Mouse (Mus musculus): ENCODE measurements around the gene Adcyap1r1. TPM values are rescaled to one million over a fixed set of nuclear protein-coding genes. Genes with fewer than 3 reads are reported as not detected.

Adcyap1r1 gene
- total and polyA plus RNA-seq, 3 experiments: not detected

DNA sequence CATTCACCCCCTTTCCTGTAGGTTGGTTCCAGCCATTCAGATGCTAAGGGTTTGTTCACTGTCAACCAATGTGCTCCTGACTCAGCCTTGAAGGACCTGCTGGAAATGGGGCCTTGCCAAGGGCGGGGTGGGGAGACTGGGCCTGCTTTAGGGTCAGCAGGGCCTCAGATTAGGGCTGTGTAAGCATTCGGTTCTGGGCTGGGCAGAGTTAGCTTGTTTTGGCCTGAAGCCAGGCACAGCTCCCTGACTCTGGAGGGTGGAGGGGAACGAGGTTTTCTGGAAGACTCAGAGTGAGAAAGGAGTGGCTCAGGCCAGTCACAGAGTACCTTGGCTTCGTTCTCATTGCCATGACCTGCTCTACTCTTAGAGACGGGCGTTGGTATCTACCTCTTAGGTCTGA, 35.9 kb downstream of the Adcyap1r1 start:
- Histone ChIP-seq H3K79me2 (ENCODE audit: control insufficient read depth, insufficient read depth, low read length, poor library complexity) (no peaks in the 10 kb centered on the region), H3K4me1 (ENCODE audit: control insufficient read depth in 1 of 2, insufficient read depth in 2 of 2, low read length in 2 of 2) (no peaks in the 10 kb centered on the region), H3K36me3 (ENCODE audit: control insufficient read depth in 1 of 2, insufficient read depth in 2 of 2, low read length in 2 of 2) (no peaks in the 10 kb centered on the region), H3K27ac (ENCODE audit: control insufficient read depth, low read depth, low read length) (no peak overlapping the region), H3K9me3 (replicated peaks; ENCODE audit: insufficient read depth, low read length) (no peaks in the 10 kb centered on the region), H3K27me3 (ENCODE audit: control insufficient read depth in 1 of 2, insufficient read depth in 2 of 2, low read length in 2 of 2) (no peaks in the 10 kb centered on the region), H3K9ac (ENCODE audit: control insufficient read depth, low read depth, low read length, poor library complexity, severe bottlenecking) (no peak overlapping the region), H3K4me3 (ENCODE audit: control insufficient read depth in 1 of 2, insufficient read depth in 1 of 2, low read depth in 2 of 2, low read length in 2 of 2) (no peak overlapping the region)
- DNase-seq (ENCODE audit: low read depth, low spot score): no peak
- TF ChIP-seq POLR2AphosphoS2 (IDR thresholded peaks at IDR 0.05; ENCODE audit: low read length): no peak
- TF ChIP-seq USF1 (IDR thresholded peaks at IDR 0.05; ENCODE audit: low read depth, low read length): no peak

DNA sequence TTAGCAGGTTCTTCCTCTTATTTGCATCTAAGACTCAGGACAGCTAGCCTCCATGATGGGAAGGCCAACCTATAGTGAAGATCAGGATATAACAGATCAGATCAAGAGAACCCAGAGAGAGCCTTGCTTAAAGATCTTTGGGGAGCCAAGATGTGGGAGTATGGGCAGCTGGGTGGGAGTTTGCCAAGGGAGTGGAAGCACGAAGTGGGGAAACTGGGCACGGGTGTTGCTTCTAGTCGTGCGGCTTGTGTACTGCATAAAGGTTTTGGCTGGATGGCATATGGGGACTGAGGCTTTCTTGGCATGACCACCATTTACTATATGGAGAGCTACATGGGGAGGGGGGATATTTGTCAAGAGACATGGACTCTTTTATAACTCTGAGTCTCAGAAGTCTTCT, 44.4 kb downstream of the Adcyap1r1 start:
- no peaks in the 10 kb centered on the region for H3K36me3 ChIP-seq (ENCODE audit: control insufficient read depth in 1 of 2, insufficient read depth in 2 of 2, low read length in 2 of 2)
- DNase-seq (ENCODE audit: low read depth, low spot score): no peak
- H3K4me1 ChIP-seq (ENCODE audit: control insufficient read depth in 1 of 2, insufficient read depth in 2 of 2, low read length in 2 of 2): no peaks in the 10 kb centered on the region
- H3K27ac ChIP-seq (ENCODE audit: control insufficient read depth, low read depth, low read length): no peak overlapping the region
- no peaks in the 10 kb centered on the region for H3K79me2 ChIP-seq (ENCODE audit: control insufficient read depth, insufficient read depth, low read length, poor library complexity)
- no peaks in the 10 kb centered on the region for H3K9me3 ChIP-seq (replicated peaks; ENCODE audit: insufficient read depth, low read length)
- TF ChIP-seq TCF12 (IDR thresholded peaks at IDR 0.05; ENCODE audit: low read depth, low read length) (no peak), USF1 (IDR thresholded peaks at IDR 0.05; ENCODE audit: low read depth, low read length) (no peak), MAZ (IDR thresholded peaks at IDR 0.05; ENCODE audit: low read depth, low read length) (no peak), USF2 (IDR thresholded peaks at IDR 0.05; ENCODE audit: borderline replicate concordance in 1 of 2, insufficient read depth in 1 of 2, low read depth in 1 of 2, low read length in 2 of 2) (no peak), CHD2 (IDR thresholded peaks at IDR 0.05; ENCODE audit: low read length) (no peak), MYB (IDR thresholded peaks at IDR 0.05; ENCODE audit: low read depth, low read length) (no peak), MAFK (IDR thresholded peaks at IDR 0.05; ENCODE audit: borderline replicate concordance, low read depth, low read length) (no peak), NELFE (IDR thresholded peaks at IDR 0.05; ENCODE audit: low read depth, low read length) (no peak), TBP (IDR thresholded peaks at IDR 0.05; ENCODE audit: low read depth, low read length) (no peak), ZC3H11A (IDR thresholded peaks at IDR 0.05; ENCODE audit: low read depth, low read length) (no peak), MYC (IDR thresholded peaks at IDR 0.05; ENCODE audit: low read depth, low read length) (no peak), JUND (IDR thresholded peaks at IDR 0.05; ENCODE audit: low read depth, low read length) (no peak), SIN3A (IDR thresholded peaks at IDR 0.05; ENCODE audit: low read length) (no peak)
- no peaks in the 10 kb centered on the region for H3K27me3 ChIP-seq (ENCODE audit: control insufficient read depth in 1 of 2, insufficient read depth in 2 of 2, low read length in 2 of 2)
- H3K4me3 ChIP-seq (ENCODE audit: control insufficient read depth in 1 of 2, insufficient read depth in 1 of 2, low read depth in 2 of 2, low read length in 2 of 2): no peak overlapping the region
- H3K9ac ChIP-seq (ENCODE audit: control insufficient read depth, low read depth, low read length, poor library complexity, severe bottlenecking): no peak overlapping the region

DNA sequence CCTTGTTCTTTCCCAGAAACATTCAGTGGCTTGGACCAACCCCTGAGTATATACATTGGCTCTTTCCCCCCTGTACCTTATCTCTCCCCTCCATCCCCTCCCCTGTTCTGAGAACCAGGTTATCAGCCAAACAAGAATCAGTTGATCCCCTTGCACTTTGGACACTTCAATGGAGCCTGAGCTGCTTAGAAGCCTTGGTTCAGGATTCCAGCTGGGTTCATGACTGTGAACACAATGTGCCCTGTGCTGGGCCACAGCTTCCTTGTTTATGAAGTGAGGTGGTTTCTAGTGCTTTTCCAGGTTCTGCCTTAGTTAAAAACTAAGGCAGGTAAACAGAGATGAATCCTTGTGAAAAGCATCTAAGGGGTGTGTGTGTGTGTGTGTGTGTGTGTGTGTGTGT, 47.0 kb downstream of the Adcyap1r1 start:
- H3K4me3 ChIP-seq (ENCODE audit: control insufficient read depth in 1 of 2, insufficient read depth in 1 of 2, low read depth in 2 of 2, low read length in 2 of 2): no peak overlapping the region
- no peak overlapping the region for H3K27ac ChIP-seq (ENCODE audit: control insufficient read depth, low read depth, low read length)
- no peaks in the 10 kb centered on the region for H3K79me2 ChIP-seq (ENCODE audit: control insufficient read depth, insufficient read depth, low read length, poor library complexity)
- H3K4me1 ChIP-seq (ENCODE audit: control insufficient read depth in 1 of 2, insufficient read depth in 2 of 2, low read length in 2 of 2): no peaks in the 10 kb centered on the region
- DNase-seq (ENCODE audit: low read depth, low spot score): no peak
- no peaks in the 10 kb centered on the region for H3K27me3 ChIP-seq (ENCODE audit: control insufficient read depth in 1 of 2, insufficient read depth in 2 of 2, low read length in 2 of 2)
- no peaks in the 10 kb centered on the region for H3K9me3 ChIP-seq (replicated peaks; ENCODE audit: insufficient read depth, low read length)
- no peaks in the 10 kb centered on the region for H3K36me3 ChIP-seq (ENCODE audit: control insufficient read depth in 1 of 2, insufficient read depth in 2 of 2, low read length in 2 of 2)
- no peak overlapping the region for H3K9ac ChIP-seq (ENCODE audit: control insufficient read depth, low read depth, low read length, poor library complexity, severe bottlenecking)
- TF ChIP-seq POLR2AphosphoS5 (IDR thresholded peaks at IDR 0.05; ENCODE audit: borderline replicate concordance, low read depth, low read length) (no peak), EP300 (IDR thresholded peaks at IDR 0.05; ENCODE audit: low read depth in 1 of 2, low read length in 2 of 2) (no peak), ELF1 (IDR thresholded peaks at IDR 0.05; ENCODE audit: low read depth, low read length) (no peak), MYC (IDR thresholded peaks at IDR 0.05; ENCODE audit: low read depth, low read length) (no peak), ETS1 (IDR thresholded peaks at IDR 0.05; ENCODE audit: low read depth, low read length) (no peak), TCF12 (IDR thresholded peaks at IDR 0.05; ENCODE audit: low read depth, low read length) (no peak), E2F4 (IDR thresholded peaks at IDR 0.05; ENCODE audit: borderline replicate concordance, low read depth, low read length) (no peak), RAD21 (IDR thresholded peaks at IDR 0.05; ENCODE audit: low read depth, low read length) (no peak), NRF1 (IDR thresholded peaks at IDR 0.05; ENCODE audit: insufficient read depth, low read depth, low read length, poor library complexity, severe bottlenecking) (no peak), USF2 (IDR thresholded peaks at IDR 0.05; ENCODE audit: borderline replicate concordance in 1 of 2, insufficient read depth in 1 of 2, low read depth in 1 of 2, low read length in 2 of 2) (no peak), RCOR1 (IDR thresholded peaks at IDR 0.05; ENCODE audit: low read depth, low read length) (no peak), CHD2 (IDR thresholded peaks at IDR 0.05; ENCODE audit: low read length) (no peak), MAZ (IDR thresholded peaks at IDR 0.05; ENCODE audit: low read depth, low read length) (no peak), MEF2A (IDR thresholded peaks at IDR 0.05; ENCODE audit: extremely low read depth, insufficient replicate concordance, low read depth, low read length, poor library complexity, severe bottlenecking) (no peak), POLR2A (IDR thresholded peaks at IDR 0.05; ENCODE audit: control insufficient read depth in 1 of 2, insufficient read depth in 1 of 2, low read depth in 1 of 2, low read length in 2 of 2, poor library complexity in 1 of 2) (no peak)
